Comparison of ENCODE assay signal across 9 mouse cellular contexts in genomic region chr12:3787541-3787940, GRCm38 (mm10). TPM values are rescaled to one million over a fixed set of nuclear protein-coding genes. Genes with fewer than 3 reads are reported as not detected.
A peak's percentile ranks its signal among the peaks of the same experiment; 100 is the strongest.
DNase-seq lines count a peak whose midpoint lies in the region; ATAC-seq and TF ChIP-seq lines count a peak whose summit lies in the region.
"Had no signal": no experiment of that assay in that cellular context is flagged by ENCODE, and none has a peak within 500 bp of the region (broad histone marks: within the 10 kb centered on the region; RNA-seq: fewer than 3 reads in every experiment).

No protein-coding gene starts in this region.

- peaks cover 67% of the 10 kb centered on the region for H3K4me1 ChIP-seq in heart, embryonic 13.5 days
- peaks cover 10% of the 10 kb centered on the region for H3K4me1 ChIP-seq in stomach, postnatal 0 days (replicated peaks; ENCODE audit: control insufficient read depth, insufficient read depth)

- H3K36me3 ChIP-seq in heart, embryonic 13.5 days = no peaks in the 10 kb centered on the region
- H3K36me3 ChIP-seq in stomach, postnatal 0 days (ENCODE audit: control insufficient read depth, insufficient read depth, low read length) = no peaks in the 10 kb centered on the region

- no peak for DNase-seq in heart, adult 9 months (ENCODE audit: low spot score in 2 of 2)
- DNase-seq in lung, postnatal 4 days = peak; percentile 54 to 82
- DNase-seq in lung, postnatal 36 days = no peak
- DNase-seq in heart, postnatal 4 days = peak; percentile 47
- DNase-seq in stomach, postnatal 0 days (ENCODE audit: low spot score) = no peak
- no peak for DNase-seq in spleen, postnatal 4 days (ENCODE audit: low spot score in 2 of 2)
- DNase-seq: kidney, adult 8-10 months; thymus, postnatal 14 days had no signal

- WGBS in heart, embryonic 13.5 days = 13% methylated on average over 1 of the region's 1 CpGs
- 38% methylated on average over 1 of the region's 1 CpGs for WGBS in stomach, postnatal 0 days

- no peak for ATAC-seq in heart, embryonic 13.5 days (ENCODE audit: extremely low read depth, insufficient number of reproducible peaks, low FRiP score, low TSS enrichment)
- ATAC-seq in stomach, postnatal 0 days (ENCODE audit: low FRiP score, low TSS enrichment) = peak; percentile 28; the same call in 1 of the 2 replicates

- H3K27me3 ChIP-seq in heart, embryonic 13.5 days (replicated peaks) = no peaks in the 10 kb centered on the region
- H3K27me3 ChIP-seq in stomach, postnatal 0 days (ENCODE audit: control insufficient read depth, insufficient read depth, low read length) = no peaks in the 10 kb centered on the region

- H3K27ac ChIP-seq in heart, embryonic 13.5 days (replicated peaks) = peak overlapping the region; percentile 65
- peak overlapping the region; percentile 53; the same call in 1 of the 2 replicates for H3K27ac ChIP-seq in stomach, postnatal 0 days (replicated peaks)

- no peaks in the 10 kb centered on the region for H3K9me3 ChIP-seq in heart, embryonic 13.5 days
- no peaks in the 10 kb centered on the region for H3K9me3 ChIP-seq in stomach, postnatal 0 days (ENCODE audit: control insufficient read depth, low read length)

- TF ChIP-seq EP300 in stomach, postnatal 0 days (optimal IDR thresholded peaks at IDR 0.05) = no peak

- no peak overlapping the region for H3K4me2 ChIP-seq in heart, embryonic 13.5 days
- H3K4me2 ChIP-seq in stomach, postnatal 0 days (replicated peaks; ENCODE audit: low read depth) = no peak overlapping the region

- no peak for TF ChIP-seq CTCF in stomach, postnatal 0 days (IDR thresholded peaks at IDR 0.05; ENCODE audit: low read depth)

- H3K4me3 ChIP-seq in heart, embryonic 13.5 days = no peak overlapping the region
- H3K4me3 ChIP-seq in stomach, postnatal 0 days (ENCODE audit: low read depth, low read length) = no peak overlapping the region

- H3K9ac ChIP-seq in heart, embryonic 13.5 days = no peak overlapping the region
- no peak overlapping the region for H3K9ac ChIP-seq in stomach, postnatal 0 days (ENCODE audit: low read length)

RNA-seq across cellular contexts. Expression of gene Dnmt3a, which starts 18.3 kb away (rescaled TPM):
- polyA plus RNA-seq in heart, embryonic 13.5 days (2015; fragmentation: Nextera tagmentation; extraction: Ambion mirVana) = 94.2 and 108 TPM in 2 replicates
- total RNA-seq in heart, postnatal 4 days (2021) = 100 to 1,000 TPM; 118 TPM
- 29.7 and 44.0 TPM in 2 replicates for polyA plus RNA-seq in stomach, postnatal 0 days (2015; fragmentation: Nextera tagmentation; extraction: Ambion mirVana)

Comparison
In these comparisons a context has a peak if more than half of its experiments do, and no peak if none do; other contexts are left out.
1. DNase-seq: peak in lung, postnatal 4 days (2 of 2) and heart, postnatal 4 days (single experiment); none in heart, adult 9 months (0 of 2), lung, postnatal 36 days (single experiment), stomach, postnatal 0 days (single experiment) and spleen, postnatal 4 days (0 of 2).